Mouse (Mus musculus): ENCODE results near the gene Rasgrp3.

DNA sequence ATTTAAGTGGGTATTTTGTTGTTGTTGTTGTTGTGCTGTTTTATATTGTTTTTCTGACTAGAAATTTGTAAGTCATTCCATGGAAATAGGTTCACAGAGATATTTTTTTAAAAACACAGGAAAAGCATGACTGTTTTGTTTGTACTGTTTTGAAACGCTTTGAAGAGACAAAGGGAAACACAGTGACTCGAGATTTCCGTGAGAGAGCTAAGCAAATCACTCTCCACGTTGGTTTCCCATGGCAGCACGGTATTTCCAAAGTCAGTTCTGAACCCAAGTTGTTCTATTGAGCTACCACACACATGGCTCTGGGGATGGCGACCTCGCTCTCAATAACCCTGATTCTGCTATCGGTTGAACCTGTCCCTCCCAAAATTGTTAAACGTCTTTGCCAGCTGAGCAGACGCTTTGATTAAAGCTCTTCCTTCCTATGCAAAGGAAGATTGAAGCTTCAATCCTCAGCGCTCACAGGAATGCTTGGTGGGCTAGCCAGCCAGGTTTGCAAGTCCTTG is 1.6 kb downstream of the Rasgrp3 start:
- TF ChIP-seq HCFC1 (IDR thresholded peaks at IDR 0.05; ENCODE audit: borderline replicate concordance, insufficient read depth, low read length) (no peak), CHD2 (IDR thresholded peaks at IDR 0.05; ENCODE audit: low read depth, low read length) (no peak), ZNF384 (IDR thresholded peaks at IDR 0.05; ENCODE audit: low read depth, low read length) (no peak)
